Mouse (Mus musculus) heart, adult 9 months (tissue): ENCODE data around the gene Cd209e.
"Not testable (repeated sequence)": the region's sequence is repeated elsewhere in the genome, so short reads cannot be mapped to it uniquely, and the experiment has no call there.

Source experiments
- DNase-seq, 2 experiments: peaks; one replicate each; pipeline ENCODE4 v3.0.0; 2022; ENCODE audit warnings: low spot score in 2 of 2

The Cd209e gene

GRCm38 (mm10) chr8:3854209-3854608 is at the start of gene Cd209e:
TSS of gene Cd209e (minus strand) at chr8:3854309.
- DNase-seq, result no peak

- DNase-seq, result no peak
These were observed 24.3 kb upstream of the Cd209e start, which contains the start of gene Cd209d for GRCm38 (mm10) chr8:3878455-3878854. TSS of gene Cd209d (minus strand) at chr8:3878555.

GRCm38 (mm10) chr8:3876121-3876520 is 22.0 kb upstream of the Cd209e start:
- DNase-seq, result no peak

- not testable (repeated sequence) for DNase-seq
These were observed 8.6 kb upstream of the Cd209e start for GRCm38 (mm10) chr8:3862736-3863135.

GRCm38 (mm10) chr8:3803091-3803490 is 51.0 kb downstream of the Cd209e start:
- DNase-seq, result peak; percentile 13 to 21
